Mouse (Mus musculus) adrenal gland (tissue): ENCODE results near the gene Tes.
"Not testable (repeated sequence)": the region's sequence is repeated elsewhere in the genome, so short reads cannot be mapped to it uniquely, and the experiment has no call there.

ENCODE experiments used
- intact Hi-C: fragments of 180-260 bp; cut with DNase I; formaldehyde crosslinking; loops from one replicate; pipeline ENCODE4 v1.15.1; 2025
- long read RNA-seq, 2 experiments: library from polyadenylated mRNA; unstranded; transcript quantifications; one replicate each; pipeline ENCODE4 v2.0.0; 2020; ENCODE audit warnings: borderline replicate concordance in 1 of 2; ENCODE audit not compliant: insufficient replicate concordance in 1 of 2

Gene Tes
- long read RNA-seq, experiment 1, partial matches to known transcripts = 1 of 6 reads
- long read RNA-seq, experiment 1, other reads (novel, unspliced or antisense) = 1 of 6 reads
- long read RNA-seq, experiment 2, transcript Tes-202 (7 exons, 2,440 nt) = major isoform, 12 of 15 reads
- long read RNA-seq, experiment 2, partial matches to known transcripts = 3 of 15 reads
- long read RNA-seq, experiment 2, other reads (novel, unspliced or antisense) = 0 of 15 reads

DNA sequence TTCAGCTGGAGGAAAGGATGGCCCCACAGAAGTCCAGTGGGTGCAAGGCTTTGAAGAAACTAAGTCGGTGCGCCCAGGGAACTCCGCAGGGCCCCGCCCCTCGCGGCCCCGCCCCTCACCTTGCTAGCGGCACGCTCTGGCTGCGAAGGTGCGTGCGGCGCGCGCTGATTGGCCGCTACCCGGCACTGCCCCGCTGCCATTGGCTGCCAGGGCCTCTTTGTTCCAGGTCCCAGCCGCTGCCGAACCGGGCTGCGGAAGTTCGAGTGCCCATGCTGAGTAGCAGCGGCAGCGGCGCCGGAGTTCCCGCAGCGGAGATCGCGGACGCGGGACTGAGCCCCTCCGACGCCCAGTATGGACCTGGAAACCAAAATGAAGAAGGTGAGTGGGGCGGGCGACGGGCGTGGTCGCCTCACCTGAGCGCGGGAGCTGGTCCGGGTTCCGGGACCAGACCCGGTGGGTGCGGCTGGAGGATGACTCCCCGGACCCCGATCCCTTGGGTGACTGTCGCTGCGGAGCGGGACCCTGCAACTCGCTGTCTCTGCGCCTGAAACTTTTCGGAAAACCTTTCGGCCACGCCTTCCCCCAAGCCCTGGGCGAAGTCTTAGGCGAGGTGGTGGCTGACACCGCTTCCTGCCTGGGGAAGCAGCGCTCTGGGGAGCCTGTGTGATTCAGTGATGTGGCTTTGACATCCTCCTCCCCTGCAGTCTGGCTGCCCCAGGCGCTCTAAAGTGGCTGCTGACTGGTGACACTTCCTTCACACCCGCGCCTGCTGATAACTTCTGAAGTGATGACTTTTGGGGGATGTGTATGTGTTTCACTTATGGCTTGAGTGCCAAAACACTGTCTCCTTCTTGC, at the start of gene Tes:
Gene Tes (plus strand): TSS at position 214 of the 855 bp plus-strand sequence.
- intact Hi-C loops = no loop called here

DNA sequence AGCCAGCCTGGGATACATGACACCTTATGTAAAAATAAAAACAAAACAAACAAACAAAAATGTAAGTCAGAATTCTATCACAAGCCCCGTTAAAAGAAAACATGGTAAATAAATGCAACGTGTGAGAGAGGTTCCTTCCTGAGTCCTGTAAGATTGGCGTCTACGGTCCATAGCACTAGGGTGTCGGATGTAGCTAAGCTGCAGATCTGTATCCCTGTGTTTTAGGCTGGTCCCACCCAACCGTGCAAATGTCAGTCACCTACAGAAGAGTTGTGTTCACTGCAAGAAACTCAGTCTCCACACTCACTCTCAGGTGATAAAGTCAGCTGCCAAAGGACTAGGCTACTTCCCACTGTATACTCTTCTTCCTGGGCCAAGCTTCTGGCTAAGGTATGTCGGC, 39.1 kb upstream of the Tes start:
- intact Hi-C loops = loop anchor here (1.0 to 5.0 kb wide), 2 partner anchors 61 to 331 kb away; no protein-coding TSS in a partner anchor

DNA sequence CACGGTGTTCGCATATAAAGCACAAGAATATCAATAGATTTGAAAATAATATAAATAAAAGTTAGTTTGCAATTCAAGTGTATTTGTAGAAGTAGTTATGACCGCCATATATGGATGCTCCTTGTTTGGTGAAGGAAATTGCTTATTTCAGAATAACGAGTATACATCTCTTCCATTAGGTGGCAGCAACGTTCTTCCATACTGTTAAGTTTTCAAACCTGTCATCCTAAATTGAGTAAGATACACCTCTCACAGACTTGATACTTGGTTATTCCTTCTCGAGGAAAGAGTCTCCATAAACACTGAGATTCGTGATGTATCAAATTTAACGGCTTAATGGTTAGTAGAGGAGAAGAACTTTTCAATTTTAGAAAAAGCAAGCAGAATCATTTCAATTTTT, 37.4 kb upstream of the Tes start:
- intact Hi-C loops = loop anchor here (5.0 kb wide), 1 partner anchor 330 kb away; no protein-coding TSS in a partner anchor

DNA sequence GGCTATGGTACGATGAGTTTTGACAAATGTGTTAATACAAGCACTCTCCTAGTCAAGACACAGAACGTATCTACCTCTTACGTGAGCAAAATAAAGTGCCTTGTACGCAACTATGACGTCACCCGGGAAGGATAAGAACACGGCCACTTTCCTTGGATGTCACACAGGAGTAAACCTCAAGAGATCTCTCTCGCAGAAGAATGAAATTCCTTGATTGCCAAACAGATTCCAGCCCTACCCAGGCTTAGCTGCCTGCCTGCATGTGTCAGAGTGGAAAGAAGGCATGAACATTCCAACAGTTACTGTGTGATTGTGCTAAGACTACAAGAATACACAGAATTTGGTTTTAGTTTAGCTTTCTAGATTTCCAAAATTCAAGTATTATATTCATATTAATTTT, 36.1 kb upstream of the Tes start:
- intact Hi-C loops = loop anchor here (5.0 kb wide), 1 partner anchor 328 kb away; no protein-coding TSS in a partner anchor

DNA sequence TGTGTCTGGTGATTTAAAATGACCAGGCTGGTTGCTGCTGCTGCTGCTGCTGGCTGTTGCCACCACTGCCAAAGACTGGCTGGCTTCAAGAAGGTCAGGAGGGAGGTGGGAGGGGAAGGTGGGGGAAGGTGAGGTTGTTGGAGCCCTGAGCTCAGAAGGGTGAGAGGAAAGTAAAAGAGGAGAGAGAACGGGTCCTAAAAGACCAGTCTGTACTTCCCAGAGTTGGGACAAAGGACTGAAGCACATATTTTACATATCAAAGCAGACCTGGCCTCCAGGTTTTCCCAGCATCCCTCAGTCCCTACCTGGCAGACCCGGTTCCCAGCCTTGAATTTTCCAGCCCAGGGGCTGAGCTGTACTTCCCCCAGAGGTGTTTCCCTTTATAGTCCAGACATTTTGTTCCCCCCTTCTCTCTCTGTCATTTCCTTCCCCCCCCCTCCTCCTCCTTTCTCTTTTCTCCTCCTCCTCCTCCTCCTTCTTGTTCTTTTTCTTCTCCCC, 32.7 kb upstream of the Tes start:
- intact Hi-C loops = no loop called here

DNA sequence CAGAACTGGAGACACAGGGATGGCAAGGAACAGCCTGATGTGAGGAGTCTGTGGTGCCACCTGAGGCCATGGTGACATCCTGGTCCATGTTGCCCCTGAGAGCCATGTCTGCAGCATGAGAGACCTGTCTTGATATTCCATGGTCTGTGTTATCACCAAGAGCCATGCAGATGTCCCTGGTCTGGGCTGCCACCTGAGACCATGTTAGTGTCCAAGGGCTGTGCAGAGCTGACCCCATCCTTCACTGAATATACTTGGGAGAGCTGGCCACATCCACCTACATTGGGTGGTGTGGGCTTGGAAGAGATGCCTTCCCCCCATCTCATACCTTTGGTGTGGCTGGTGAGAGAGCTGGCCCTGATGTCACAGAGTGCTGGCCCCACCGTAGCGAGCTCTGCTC, 30.9 kb upstream of the Tes start:
- intact Hi-C loops = no loop called here

DNA sequence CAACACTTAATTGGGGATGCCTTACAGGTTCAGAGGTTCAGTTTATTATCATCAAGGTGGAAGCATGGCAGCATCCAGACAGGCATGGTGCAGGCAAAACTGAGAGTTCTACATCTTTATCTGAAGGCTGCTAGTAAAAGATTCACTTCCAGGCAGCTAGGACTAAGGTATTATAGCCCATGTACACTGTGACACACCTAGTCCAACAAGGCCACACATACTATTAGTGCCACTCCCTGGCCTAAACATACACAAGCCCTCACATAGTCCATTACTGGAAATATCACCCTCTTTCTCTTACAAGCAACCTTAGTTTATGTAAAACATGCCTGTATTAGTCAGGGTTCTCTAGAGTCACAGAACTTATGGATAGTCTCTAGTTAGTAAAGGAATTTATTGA, 29.7 kb upstream of the Tes start:
- intact Hi-C loops = no loop called here

DNA sequence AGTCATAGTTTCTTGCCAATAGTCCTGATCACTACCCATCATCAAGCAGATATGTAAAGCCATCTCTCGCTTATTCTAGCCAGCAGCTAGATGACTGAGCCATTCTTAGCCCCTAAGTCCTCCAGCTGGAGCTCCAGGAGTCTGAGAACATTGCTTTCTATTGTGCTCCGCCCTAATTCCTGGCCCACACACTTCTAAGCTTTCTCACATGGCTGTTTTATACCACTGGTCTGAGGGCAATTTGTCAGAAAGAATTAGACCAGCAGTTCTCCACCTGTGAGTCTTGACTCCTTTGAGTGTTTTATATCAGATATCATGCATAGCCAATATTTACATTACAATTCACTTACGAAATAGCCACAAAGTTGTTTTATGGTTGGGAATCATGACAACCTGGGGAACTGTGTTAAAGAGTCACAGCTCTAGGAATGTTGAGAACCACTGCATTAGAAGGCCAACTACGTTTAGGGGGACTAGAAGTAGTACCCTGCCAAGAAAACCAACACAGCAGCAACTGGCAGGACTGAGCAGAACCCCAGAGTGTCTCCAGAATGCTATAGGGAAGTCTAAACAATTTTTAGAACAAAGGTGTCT, 13.4 kb upstream of the Tes start:
- intact Hi-C loops = no loop called here

DNA sequence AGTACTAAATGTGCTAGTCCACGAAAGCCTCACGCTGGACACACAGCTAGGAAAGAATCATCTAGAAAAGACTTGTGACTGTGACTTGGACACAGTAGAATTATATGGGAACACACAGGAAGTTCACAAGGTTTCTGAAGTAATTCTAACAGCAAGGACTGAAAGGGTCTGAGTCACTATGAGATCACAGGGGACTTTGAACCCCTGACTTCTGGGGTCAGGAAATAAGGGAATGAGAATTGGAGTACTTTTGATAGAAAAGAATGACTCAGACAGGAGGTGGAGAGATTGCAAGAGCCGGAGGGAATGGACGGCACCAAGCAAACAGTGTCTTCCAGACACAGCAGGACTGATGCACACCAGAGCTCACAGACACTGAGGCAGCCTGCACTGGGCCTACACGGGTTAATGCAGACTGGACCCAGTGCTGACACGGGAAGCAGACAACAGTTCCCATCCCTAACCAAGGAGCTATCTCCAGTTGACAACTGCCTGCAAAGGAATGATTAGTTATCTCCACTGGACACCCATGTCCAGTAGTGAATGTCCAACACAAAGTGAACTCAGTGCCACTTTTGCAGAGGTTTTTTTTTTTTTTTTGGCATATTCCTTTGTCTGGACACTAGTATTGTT, 11.8 kb upstream of the Tes start:
- intact Hi-C loops = no loop called here

DNA sequence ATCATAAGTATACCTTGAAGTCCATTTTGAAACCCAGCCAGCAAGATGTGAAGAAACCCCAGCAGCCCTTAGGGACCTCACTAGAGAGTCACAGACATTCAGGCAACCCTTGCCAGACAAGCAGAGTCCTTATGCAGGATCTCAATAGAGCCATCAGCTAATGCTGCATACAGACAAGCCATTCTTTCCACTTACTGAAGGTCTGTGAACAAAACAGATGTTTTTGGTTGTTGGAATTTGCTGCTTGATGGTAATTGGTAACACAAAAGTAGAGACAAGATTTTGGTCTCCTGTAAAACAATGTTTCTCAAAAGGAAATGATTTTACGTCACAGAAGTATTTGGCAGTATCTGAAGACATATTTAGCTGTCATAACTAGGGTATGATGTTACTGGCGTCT, 10.2 kb upstream of the Tes start:
- intact Hi-C loops = no loop called here

DNA sequence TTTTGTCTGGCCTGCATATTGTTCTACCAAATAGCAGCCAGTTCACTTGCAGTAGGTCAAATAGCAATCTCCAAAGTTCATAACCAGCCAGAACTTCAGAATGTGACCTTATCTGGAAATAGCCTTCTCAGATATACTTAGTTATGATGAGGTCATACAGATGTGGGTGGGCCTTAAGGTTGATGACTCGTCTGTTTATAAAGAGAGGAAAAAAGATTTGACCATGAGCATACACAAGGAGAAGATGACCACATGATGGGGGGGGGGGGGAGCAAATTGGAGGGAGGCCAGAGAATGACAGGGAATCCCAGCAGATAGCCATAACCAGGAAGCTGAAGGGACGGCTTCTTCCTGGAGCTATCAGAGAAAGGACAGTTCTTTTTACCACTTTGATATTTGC, 9.3 kb upstream of the Tes start:
- intact Hi-C loops = no loop called here

DNA sequence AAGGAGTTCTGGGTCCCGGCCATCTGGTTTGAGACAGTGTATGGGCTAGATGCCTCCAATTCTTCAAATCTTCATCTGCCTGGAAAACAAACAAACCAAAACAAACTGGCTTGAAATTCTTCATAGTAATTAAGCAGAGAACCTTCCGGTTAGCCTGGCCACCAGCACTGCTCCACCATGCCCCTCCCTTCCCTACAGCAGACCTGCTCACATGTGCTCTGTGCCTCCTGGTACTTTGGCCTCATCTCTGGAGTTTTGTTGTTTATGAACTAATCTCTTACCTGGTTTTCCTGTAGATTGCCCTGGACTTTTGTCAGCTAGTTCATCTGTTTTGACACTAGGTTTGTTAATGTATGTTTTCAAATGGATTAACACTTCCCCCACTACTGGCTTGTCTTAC, 5.4 kb upstream of the Tes start:
- intact Hi-C loops = no loop called here

DNA sequence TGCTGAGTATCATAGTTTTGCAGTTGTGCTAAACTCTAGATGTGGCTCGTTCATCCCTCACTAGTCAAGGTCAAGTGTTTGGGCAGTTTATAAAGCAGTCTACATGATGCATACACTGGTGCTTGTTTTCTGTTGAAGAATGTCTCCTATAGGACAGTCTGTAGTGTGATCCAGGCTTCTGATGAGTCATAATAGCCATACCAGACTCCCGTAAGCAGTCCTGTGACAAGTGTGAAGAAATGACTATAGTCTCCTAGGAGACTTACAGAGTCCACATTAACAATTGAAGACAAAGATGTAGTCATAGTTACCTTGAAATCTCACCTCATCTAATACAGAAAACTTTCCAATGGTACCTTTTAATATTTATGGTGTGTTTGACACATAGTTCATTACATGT, 4.8 kb upstream of the Tes start:
- intact Hi-C loops = no loop called here

DNA sequence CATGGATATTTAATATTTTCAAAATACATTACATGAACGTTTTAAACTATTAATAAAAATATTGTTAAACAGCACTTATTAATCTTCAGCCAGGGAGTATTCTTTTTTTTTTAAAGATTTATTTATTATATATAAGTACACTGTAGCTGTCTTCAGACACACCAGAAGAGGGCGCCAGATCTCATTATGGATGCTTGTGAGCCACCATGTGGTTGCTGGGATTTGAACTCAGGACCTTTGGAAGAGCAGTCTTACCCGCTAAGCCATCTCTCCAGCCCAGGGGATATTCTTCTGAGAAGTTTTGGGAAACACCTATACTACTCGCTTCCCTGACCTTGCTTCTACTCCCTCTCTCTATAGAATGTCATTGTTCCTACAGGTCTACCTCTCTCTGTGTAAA, 3.1 kb upstream of the Tes start:
- intact Hi-C loops = not testable (repeated sequence)

DNA sequence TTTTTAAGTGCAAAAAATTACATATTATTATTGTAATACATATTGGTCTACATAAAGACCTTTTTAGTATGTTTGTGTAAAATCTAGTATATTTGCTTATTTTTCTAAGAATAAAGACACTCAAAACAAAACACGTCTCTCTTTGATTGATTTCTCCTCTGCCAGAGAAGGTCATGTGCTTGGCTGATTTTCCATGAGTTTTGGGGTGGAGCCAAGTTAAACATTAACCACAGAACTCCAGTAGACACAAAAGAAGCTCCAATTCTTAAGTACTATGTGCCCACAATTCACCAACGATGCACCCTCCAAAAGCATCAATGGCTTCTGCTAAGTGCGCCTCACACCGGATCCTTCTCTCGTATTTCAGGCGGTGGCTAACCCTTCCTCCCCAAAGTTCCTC, 2.6 kb upstream of the Tes start:
- intact Hi-C loops = no loop called here

DNA sequence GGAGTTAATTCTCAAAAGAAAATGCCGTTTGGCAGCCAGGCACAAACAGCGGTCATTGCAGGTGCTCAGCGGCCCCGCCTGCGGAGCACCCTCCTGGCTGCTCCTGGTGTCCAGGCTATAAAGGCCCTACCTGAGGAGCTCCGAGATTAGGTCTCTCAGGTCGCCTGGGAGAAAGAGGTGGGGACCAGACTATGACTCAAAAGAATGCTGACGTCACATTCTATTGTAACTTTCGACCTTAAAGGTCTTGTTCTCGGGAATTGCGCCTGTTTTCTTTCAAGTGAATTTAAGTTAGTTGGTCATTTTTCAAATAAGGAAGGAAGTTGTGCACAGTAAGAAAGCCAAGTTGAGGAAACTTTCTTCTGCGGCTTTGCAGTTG, 831 bp downstream of the Tes start:
- intact Hi-C loops = no loop called here

DNA sequence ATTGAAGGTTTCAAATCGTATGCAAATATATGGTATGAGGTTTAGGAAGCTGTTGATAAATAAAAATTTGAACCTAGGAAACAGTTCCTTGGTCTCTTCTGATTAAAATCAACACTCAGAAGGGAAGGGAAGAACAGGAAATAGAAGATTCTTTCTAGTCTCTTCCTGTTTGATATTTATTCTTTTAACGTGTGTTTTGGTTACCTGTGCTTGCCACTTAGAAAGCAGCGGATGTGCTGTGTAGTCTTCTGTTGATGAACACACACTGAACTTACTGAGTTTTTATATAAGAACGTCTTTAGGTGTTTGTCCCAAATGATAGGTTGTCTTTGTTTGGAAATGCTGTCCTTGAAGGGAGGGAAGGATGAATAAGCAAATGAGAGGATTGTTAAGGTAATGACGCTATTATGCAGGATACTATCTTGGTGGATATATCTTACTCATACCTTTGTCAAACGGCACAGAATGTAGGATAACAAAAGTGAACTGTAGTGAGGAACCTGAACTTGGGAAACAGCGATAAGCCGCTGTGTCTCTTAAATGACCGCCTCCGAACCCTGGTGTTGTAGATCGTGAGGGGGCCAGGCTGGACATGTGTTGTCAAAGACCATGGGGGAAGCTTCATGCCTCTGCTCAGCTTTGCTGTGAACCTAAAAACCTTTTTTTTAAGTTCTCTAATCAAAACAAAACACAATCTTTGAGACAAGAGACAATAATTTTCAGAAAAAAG, 1.4 kb downstream of the Tes start:
- intact Hi-C loops = no loop called here

DNA sequence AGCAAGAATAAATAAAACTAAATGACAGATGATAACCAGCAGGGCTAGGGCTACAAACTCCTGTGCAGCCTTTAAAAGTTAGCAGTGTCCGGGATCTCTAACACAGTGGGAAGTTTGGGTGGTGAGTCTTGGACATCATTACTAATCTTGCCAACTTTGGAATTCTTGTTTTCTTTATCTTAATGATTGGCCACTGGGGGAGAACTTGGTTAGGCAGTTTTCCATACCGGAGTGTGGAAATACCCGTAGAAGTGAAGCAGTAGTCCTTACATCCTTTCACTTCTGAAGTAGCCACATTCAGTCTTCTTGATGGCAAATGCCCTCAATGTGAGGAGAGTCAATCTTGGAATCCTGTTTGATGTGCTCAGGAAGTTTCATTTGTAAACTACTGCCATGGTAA, 7.0 kb downstream of the Tes start:
- intact Hi-C loops = no loop called here

DNA sequence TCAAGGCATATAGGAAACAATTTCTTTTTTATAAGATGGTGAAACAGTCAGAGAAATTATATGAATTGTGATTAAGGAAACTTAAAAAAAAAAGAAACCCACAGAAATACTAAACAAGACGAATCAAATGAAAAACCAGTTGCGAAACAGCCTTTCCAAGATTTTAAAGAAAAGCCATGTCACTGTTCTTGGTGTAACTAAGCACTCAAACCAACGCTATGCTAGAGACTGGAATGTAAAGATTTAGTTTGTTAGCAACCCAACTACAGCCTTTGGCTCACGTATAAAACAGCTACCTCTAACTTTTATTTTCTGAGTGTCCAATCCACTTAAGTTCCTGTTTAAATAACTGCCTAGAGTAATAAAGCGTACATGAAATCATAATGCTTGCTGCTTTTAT, 7.4 kb downstream of the Tes start:
- intact Hi-C loops = no loop called here

DNA sequence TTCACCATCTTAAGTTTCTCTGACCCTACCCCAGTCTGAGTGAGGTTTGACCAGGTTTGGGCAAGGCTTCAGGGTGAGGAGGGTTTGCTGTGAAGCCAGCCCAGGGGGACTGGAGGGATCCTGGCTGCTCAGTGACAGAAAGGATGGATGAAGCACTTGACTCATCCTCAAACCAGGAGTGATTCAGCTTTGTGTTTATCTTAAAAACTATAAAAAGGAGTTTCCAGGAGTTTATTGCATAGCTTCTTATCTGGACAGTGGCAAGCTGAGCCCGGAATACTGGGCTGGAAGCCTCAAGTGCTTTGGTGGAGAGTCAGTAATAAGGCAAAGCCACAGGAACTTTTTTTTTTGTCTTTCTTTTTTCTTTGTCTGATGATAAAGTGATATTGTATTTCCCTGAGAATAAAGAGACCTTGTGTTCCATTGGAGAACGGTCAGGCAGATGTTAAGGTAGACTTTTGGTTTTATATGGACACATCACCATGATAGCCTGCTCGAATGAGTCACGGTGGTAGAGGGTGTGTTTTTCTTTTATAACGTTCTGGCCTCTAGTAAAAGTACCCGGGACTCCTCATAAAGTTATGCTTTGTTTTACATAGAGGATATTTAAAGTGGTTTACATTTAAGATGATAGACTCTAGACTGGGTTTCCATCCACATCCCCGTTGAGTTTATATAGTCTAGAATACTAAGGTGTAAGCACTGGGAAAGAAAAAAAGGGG, 8.0 kb downstream of the Tes start:
- intact Hi-C loops = no loop called here
